Mouse (Mus musculus) left cerebral cortex, adult 18-20 months (tissue): ENCODE results near the gene Rpsa. TPM values are rescaled to one million over a fixed set of nuclear protein-coding genes. Genes with fewer than 3 reads are reported as not detected.
A peak's percentile ranks its signal among the peaks of the same experiment; 100 is the strongest.
"Not testable (repeated sequence)": the region's sequence is repeated elsewhere in the genome, so short reads cannot be mapped to it uniquely, and the experiment has no call there.

Source experiments
- DNase-seq, 2 experiments: peaks; one replicate each; pipeline ENCODE4 v3.0.0; 2021 to 2022; ENCODE audit warnings: low spot score in 2 of 2, mixed read lengths in 1 of 2
- long read RNA-seq, 2 experiments: library from polyadenylated mRNA; stranded (forward); transcript quantifications; one replicate each; pipeline ENCODE4 v2.0.0; 2021
- total RNA-seq, 2 experiments: library from RNA; stranded (reverse); gene quantifications; 2 replicates each; pipeline ENCODE4 v1.2.3; 2021

The Rpsa gene
- 100 to 1,000 TPM; 449 to 459 TPM for total RNA-seq
- long read RNA-seq, experiment 1, transcript Rpsa-201 (7 exons, 1,938 nt), result major isoform, 69 of 108 reads
- long read RNA-seq, experiment 1, transcript Rpsa-204 (6 exons, 1,599 nt), result minor isoform, 10 of 108 reads
- long read RNA-seq, experiment 1, partial matches to known transcripts, result 26 of 108 reads
- long read RNA-seq, experiment 1, other reads (novel, unspliced or antisense), result 3 of 108 reads
- long read RNA-seq, experiment 2, transcript Rpsa-201 (7 exons, 1,938 nt), result major isoform, 77 of 104 reads
- long read RNA-seq, experiment 2, transcript Rpsa-204 (6 exons, 1,599 nt), result minor isoform, 6 of 104 reads
- long read RNA-seq, experiment 2, partial matches to known transcripts, result 20 of 104 reads
- long read RNA-seq, experiment 2, other reads (novel, unspliced or antisense), result 1 of 104 reads

- peak; percentile 96 to 97 for DNase-seq
These were observed at the start of gene Rpsa for GRCm38 (mm10) chr9:120127538-120128251. Rpsa (plus strand) TSS chr9:120127689.

- DNase-seq, result no peak
These were observed 49.2 kb upstream of the Rpsa start for GRCm38 (mm10) chr9:120078241-120078640.

- no peak for DNase-seq
These were observed 47.6 kb upstream of the Rpsa start for GRCm38 (mm10) chr9:120079901-120080300.

- peak; percentile 40 to 48 for DNase-seq
These were observed 46.9 kb upstream of the Rpsa start for GRCm38 (mm10) chr9:120080546-120081108.

- no peak for DNase-seq
These were observed 46.2 kb upstream of the Rpsa start for GRCm38 (mm10) chr9:120081247-120081646.

GRCm38 (mm10) chr9:120081967-120082366 lies 45.5 kb upstream of the Rpsa start:
- peak; percentile 21 for DNase-seq

- DNase-seq, result no peak
These were observed 44.8 kb upstream of the Rpsa start for GRCm38 (mm10) chr9:120082691-120083090.

- DNase-seq, result no peak
These were observed 44.2 kb upstream of the Rpsa start for GRCm38 (mm10) chr9:120083158-120083894.

- DNase-seq, result no peak
These were observed 43.1 kb upstream of the Rpsa start for GRCm38 (mm10) chr9:120084406-120084805.

- no peak for DNase-seq
These were observed 38.4 kb upstream of the Rpsa start for GRCm38 (mm10) chr9:120089125-120089524.

- DNase-seq, result no peak
These were observed 36.4 kb upstream of the Rpsa start for GRCm38 (mm10) chr9:120091086-120091485.

GRCm38 (mm10) chr9:120091696-120092238 lies 35.7 kb upstream of the Rpsa start, which contains the start of gene Ccr8:
Ccr8 (plus strand) TSS chr9:120092114.
- DNase-seq, result no peak

- DNase-seq, result no peak
These were observed 33.8 kb upstream of the Rpsa start for GRCm38 (mm10) chr9:120093701-120094100.

- DNase-seq, result no peak
These were observed 31.6 kb upstream of the Rpsa start for GRCm38 (mm10) chr9:120095886-120096285.

- peak; percentile 73 to 87 for DNase-seq
These were observed 28.8 kb upstream of the Rpsa start for GRCm38 (mm10) chr9:120098682-120099081.

GRCm38 (mm10) chr9:120099304-120099703 lies 28.2 kb upstream of the Rpsa start:
- no peak for DNase-seq

- DNase-seq, result no peak
These were observed 26.3 kb upstream of the Rpsa start for GRCm38 (mm10) chr9:120101165-120101564.

GRCm38 (mm10) chr9:120108953-120109352 lies 18.5 kb upstream of the Rpsa start:
- DNase-seq, result not testable (repeated sequence)

GRCm38 (mm10) chr9:120110211-120111018 lies 17.1 kb upstream of the Rpsa start, which contains the start of gene Slc25a38:
Slc25a38 (plus strand) TSS chr9:120110374.
- DNase-seq, result peak; percentile 96
